Mouse (Mus musculus): ENCODE data around the gene Atf7.

DNA sequence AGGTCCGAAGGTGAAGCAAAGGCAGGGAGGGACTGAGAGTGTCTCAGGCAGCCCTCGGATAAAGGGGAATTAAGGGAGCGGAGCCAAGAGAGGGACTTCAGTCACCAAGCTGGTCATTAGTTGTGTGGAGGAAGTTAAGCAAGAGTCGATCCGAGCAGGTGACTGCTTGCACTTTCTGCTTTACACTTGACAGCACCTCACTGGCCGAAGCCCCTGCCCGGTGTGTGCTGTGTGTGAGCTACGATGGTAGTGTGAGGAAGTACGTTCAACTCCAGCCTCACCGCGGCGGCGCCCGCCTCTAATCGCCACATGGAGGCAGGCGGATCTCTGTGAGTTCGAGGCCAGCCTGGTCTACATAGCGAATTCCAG lies 407 bp upstream of the Atf7 start:
- no peak for TF ChIP-seq EP300 (IDR thresholded peaks at IDR 0.05; ENCODE audit: low read depth)
- no peak for TF ChIP-seq CTCF (IDR thresholded peaks at IDR 0.05; ENCODE audit: low read depth)

Data from heart, postnatal 0 days (tissue).